Mouse (Mus musculus) intestine, embryonic 15.5 days (tissue): ENCODE measurements around the gene Isca1. TPM values are rescaled to one million over a fixed set of nuclear protein-coding genes. Genes with fewer than 3 reads are reported as not detected.
A peak's percentile ranks its signal among the peaks of the same experiment; 100 is the strongest.
"Not testable (repeated sequence)": the region's sequence is repeated elsewhere in the genome, so short reads cannot be mapped to it uniquely, and the experiment has no call there.

Experiments used
- ATAC-seq: fragments of 200-750 bp; cut with Nextera tagmentation; 2 replicates; pipeline ENCODE4 v1.8.0; 2017; ENCODE audit warnings: moderate TSS enrichment, moderate library complexity
- H3K27ac ChIP-seq: fragments of 300-500 bp; sonication (generic); 2 replicates; pipeline ENCODE4 v1.5.1; 2015; ENCODE audit warnings: mild to moderate bottlenecking, inconsistent platforms
- H3K27me3 ChIP-seq: fragments of 300-500 bp; sonication (generic); replicated peaks from 2 replicates; pipeline ENCODE4 v1.6.1; 2015; ENCODE audit warnings: inconsistent platforms
- H3K36me3 ChIP-seq: fragments of 300-500 bp; sonication (generic); 2 replicates; pipeline ENCODE4 v1.6.1; 2015; ENCODE audit warnings: inconsistent platforms
- H3K4me1 ChIP-seq: fragments of 300-500 bp; sonication (generic); replicated peaks from 2 replicates; pipeline ENCODE4 v1.6.1; 2015; ENCODE audit warnings: inconsistent platforms
- H3K4me2 ChIP-seq: fragments of 300-500 bp; sonication (generic); replicated peaks from 2 replicates; pipeline ENCODE4 v1.6.1; 2015; ENCODE audit warnings: mild to moderate bottlenecking, inconsistent platforms
- H3K4me3 ChIP-seq: fragments of 300-500 bp; sonication (generic); replicated peaks from 2 replicates; pipeline ENCODE4 v1.5.1; 2015; ENCODE audit warnings: inconsistent platforms
- H3K9ac ChIP-seq: fragments of 300-500 bp; sonication (generic); 2 replicates; pipeline ENCODE4 v1.6.1; 2015; ENCODE audit warnings: inconsistent platforms
- H3K9me3 ChIP-seq: fragments of 300-500 bp; sonication (generic); 2 replicates; pipeline ENCODE4 v1.6.1; 2016; ENCODE audit warnings: inconsistent platforms
- WGBS: fragments of 180-500 bp; shearing (Covaris S2); methylation state at CpG from one replicate; pipeline ENCODE4 v1.1.7; 2015; 5-methylcytosine and 5-hydroxymethylcytosine counted together
- polyA plus RNA-seq: library from polyadenylated mRNA; unstranded; fragments of >200 nt; fragmentation: Nextera tagmentation; extraction: Ambion mirVana; gene quantifications from 2 replicates; pipeline ENCODE4 v1.2.1, GENCODE M21; 2015

Gene Isca1
- polyA plus RNA-seq, 1 experiment from 2014 or later = 117 TPM

DNA sequence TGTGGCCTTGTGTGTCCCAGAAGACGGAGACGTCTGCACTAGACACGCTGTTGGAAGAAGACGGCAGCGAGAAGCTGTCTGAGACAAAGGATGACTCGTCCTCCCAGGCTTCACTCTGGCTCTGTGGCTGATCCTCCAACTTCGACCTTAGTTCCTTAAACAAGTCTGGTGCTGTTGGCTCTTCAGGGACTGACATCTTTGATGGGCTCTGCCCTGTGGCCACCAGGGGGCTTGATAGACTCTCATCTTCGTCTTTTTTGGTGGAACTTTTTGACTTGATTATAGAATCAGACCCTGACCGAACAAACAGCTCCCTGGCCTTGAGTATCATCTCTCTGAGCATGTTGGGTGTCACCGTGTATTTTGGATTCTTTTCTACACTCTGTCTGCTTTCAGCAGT, 27.9 kb downstream of the Isca1 start:
- no peak for ATAC-seq
- no peak overlapping the region for H3K27ac ChIP-seq
- H3K27me3 ChIP-seq = no peaks in the 10 kb centered on the region
- no peaks in the 10 kb centered on the region for H3K36me3 ChIP-seq
- H3K4me1 ChIP-seq = no peaks in the 10 kb centered on the region
- WGBS = 71% methylated on average over 10 of the region's 10 CpGs
- H3K4me2 ChIP-seq = no peak overlapping the region
- no peak overlapping the region for H3K4me3 ChIP-seq
- no peak overlapping the region for H3K9ac ChIP-seq
- no peaks in the 10 kb centered on the region for H3K9me3 ChIP-seq

GRCm38 (mm10) chr13:59741096-59741495, 28.5 kb downstream of the Isca1 start:
- Histone ChIP-seq H3K9me3 (no peaks in the 10 kb centered on the region), H3K36me3 (no peaks in the 10 kb centered on the region), H3K9ac (no peak overlapping the region), H3K27me3 (no peaks in the 10 kb centered on the region), H3K4me3 (no peak overlapping the region), H3K27ac (no peak overlapping the region), H3K4me1 (no peaks in the 10 kb centered on the region), H3K4me2 (no peak overlapping the region)
- ATAC-seq = no peak
- WGBS = 85% methylated on average over 11 of the region's 11 CpGs

DNA sequence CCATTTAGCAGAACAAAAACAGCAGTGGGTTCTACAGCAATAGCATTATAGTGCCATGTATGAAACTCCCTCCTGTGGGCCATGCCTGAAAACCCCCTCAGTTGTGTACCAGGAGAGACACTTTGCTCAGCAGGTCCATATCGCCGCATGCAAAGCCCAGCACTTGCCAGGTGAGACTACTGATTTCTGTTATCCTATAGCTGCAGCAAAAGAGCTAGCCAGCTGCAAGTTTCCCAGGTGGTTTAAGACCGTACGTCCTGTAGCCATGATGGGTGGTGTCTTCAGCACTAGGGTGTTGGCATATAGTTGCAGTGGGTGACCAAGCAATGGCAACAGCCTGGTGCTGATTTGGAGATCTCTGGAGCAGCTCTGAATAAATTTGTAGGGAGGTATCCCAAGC, 30.2 kb downstream of the Isca1 start:
- Histone ChIP-seq H3K27me3 (no peaks in the 10 kb centered on the region), H3K9ac (no peak overlapping the region), H3K4me1 (no peaks in the 10 kb centered on the region), H3K27ac (no peak overlapping the region), H3K4me2 (no peak overlapping the region), H3K36me3 (no peaks in the 10 kb centered on the region), H3K9me3 (no peaks in the 10 kb centered on the region), H3K4me3 (no peak overlapping the region)
- WGBS = 87% methylated on average over 4 of the region's 4 CpGs
- no peak for ATAC-seq

- no peak overlapping the region for H3K9ac ChIP-seq
- H3K27ac ChIP-seq = no peak overlapping the region
- H3K27me3 ChIP-seq = no peaks in the 10 kb centered on the region
- 78% methylated on average over 2 of the region's 2 CpGs for WGBS
- H3K4me3 ChIP-seq = no peak overlapping the region
- H3K4me1 ChIP-seq = no peaks in the 10 kb centered on the region
- ATAC-seq = no peak
- no peaks in the 10 kb centered on the region for H3K9me3 ChIP-seq
- H3K4me2 ChIP-seq = no peak overlapping the region
- H3K36me3 ChIP-seq = no peaks in the 10 kb centered on the region
Measured at GRCm38 (mm10) chr13:59738455-59738854, 31.2 kb downstream of the Isca1 start.

DNA sequence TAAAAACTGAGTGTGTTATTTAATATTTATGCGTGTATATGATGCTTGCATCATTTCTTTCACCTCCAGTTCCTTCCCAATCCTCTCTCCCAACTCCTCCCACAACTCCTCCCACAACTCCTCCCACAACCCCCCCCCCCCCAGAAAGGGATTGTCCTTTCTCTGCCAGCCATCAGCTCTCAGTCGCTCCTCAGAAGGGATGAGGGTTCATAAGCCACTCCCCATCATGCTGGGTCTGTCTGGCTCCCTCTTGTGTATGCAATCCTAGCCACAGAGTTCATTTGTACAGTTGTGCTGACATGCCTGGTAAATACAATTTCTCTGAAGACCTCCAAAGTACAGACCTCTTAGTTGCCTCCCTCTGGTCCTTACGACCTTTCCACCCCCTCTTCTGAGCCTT, 34.4 kb downstream of the Isca1 start:
- H3K9me3 ChIP-seq = no peaks in the 10 kb centered on the region
- ATAC-seq = peak; percentile 65
- no peaks in the 10 kb centered on the region for H3K36me3 ChIP-seq
- WGBS = 22% methylated on average over 3 of the region's 3 CpGs
- H3K27me3 ChIP-seq = 0 out of 2 replicates have a peak, but pooled peaks cover 3% of the 10 kb centered on the region
- H3K27ac ChIP-seq = no peak overlapping the region
- no peak overlapping the region for H3K4me3 ChIP-seq
- no peak overlapping the region for H3K9ac ChIP-seq
- no peaks in the 10 kb centered on the region for H3K4me1 ChIP-seq
- H3K4me2 ChIP-seq = no peak overlapping the region

- H3K9ac ChIP-seq, H3K4me1 ChIP-seq, H3K9me3 ChIP-seq, H3K27me3 ChIP-seq, H3K36me3 ChIP-seq, H3K27ac ChIP-seq, H3K4me3 ChIP-seq: not testable (repeated sequence)
- WGBS = 28% methylated on average over 6 of the region's 6 CpGs
- ATAC-seq = peak; percentile 41
- H3K4me2 ChIP-seq = 0 out of 2 replicates have a peak overlapping the region, but pooled peaks have one; percentile 6
Measured at GRCm38 (mm10) chr13:59734347-59734746, 35.3 kb downstream of the Isca1 start.

GRCm38 (mm10) chr13:59733936-59734335, 35.7 kb downstream of the Isca1 start:
- H3K27me3 ChIP-seq = 0 out of 2 replicates have a peak, but pooled peaks cover 3% of the 10 kb centered on the region
- no peaks in the 10 kb centered on the region for H3K36me3 ChIP-seq
- no peak overlapping the region for H3K9ac ChIP-seq
- no peak overlapping the region for H3K4me3 ChIP-seq
- whole genome bisulfite sequencing = 76% methylated on average over 4 of the region's 4 CpGs
- no peak overlapping the region for H3K4me2 ChIP-seq
- ATAC-seq = peak; percentile 39; the same call in 1 of the 2 replicates
- no peaks in the 10 kb centered on the region for H3K4me1 ChIP-seq
- H3K9me3 ChIP-seq = no peaks in the 10 kb centered on the region
- H3K27ac ChIP-seq = no peak overlapping the region

GRCm38 (mm10) chr13:59731652-59732051, 38.0 kb downstream of the Isca1 start, which contains the start of gene Spata31d1d:
Gene Spata31d1d, minus strand, starts transcription at chr13:59731752.
- H3K27ac ChIP-seq = no peak within 1 kb of the TSS
- H3K9ac ChIP-seq = no peak within 1 kb of the TSS
- WGBS = 36% methylated on average over 7 of the region's 7 CpGs
- H3K36me3 ChIP-seq = no peaks in the 10 kb centered on the region
- no peak within 1 kb of the TSS for H3K4me2 ChIP-seq
- no peaks in the 10 kb centered on the region for H3K9me3 ChIP-seq
- H3K27me3 ChIP-seq = 0 out of 2 replicates have a peak, but pooled peaks cover 3% of the 10 kb centered on the region
- no peak for ATAC-seq
- no peak within 1 kb of the TSS for H3K4me3 ChIP-seq
- peaks cover 3% of the 10 kb centered on the region; the same call in 1 of the 2 replicates for H3K4me1 ChIP-seq

GRCm38 (mm10) chr13:59728378-59729093, 41.1 kb downstream of the Isca1 start:
- H3K4me1 ChIP-seq = peaks cover 3% of the 10 kb centered on the region; the same call in 1 of the 2 replicates
- H3K4me3 ChIP-seq = no peak overlapping the region
- WGBS = 24% methylated on average over 7 of the region's 7 CpGs
- no peak overlapping the region for H3K27ac ChIP-seq
- 0 out of 2 replicates have a peak, but pooled peaks cover 3% of the 10 kb centered on the region for H3K27me3 ChIP-seq
- H3K36me3 ChIP-seq = no peaks in the 10 kb centered on the region
- no peak overlapping the region; the same call in 1 of the 2 replicates for H3K9ac ChIP-seq
- H3K9me3 ChIP-seq = no peaks in the 10 kb centered on the region
- 0 out of 2 replicates have a peak overlapping the region, but pooled peaks have one; percentile 11 for H3K4me2 ChIP-seq
- ATAC-seq = peak; percentile 92

DNA sequence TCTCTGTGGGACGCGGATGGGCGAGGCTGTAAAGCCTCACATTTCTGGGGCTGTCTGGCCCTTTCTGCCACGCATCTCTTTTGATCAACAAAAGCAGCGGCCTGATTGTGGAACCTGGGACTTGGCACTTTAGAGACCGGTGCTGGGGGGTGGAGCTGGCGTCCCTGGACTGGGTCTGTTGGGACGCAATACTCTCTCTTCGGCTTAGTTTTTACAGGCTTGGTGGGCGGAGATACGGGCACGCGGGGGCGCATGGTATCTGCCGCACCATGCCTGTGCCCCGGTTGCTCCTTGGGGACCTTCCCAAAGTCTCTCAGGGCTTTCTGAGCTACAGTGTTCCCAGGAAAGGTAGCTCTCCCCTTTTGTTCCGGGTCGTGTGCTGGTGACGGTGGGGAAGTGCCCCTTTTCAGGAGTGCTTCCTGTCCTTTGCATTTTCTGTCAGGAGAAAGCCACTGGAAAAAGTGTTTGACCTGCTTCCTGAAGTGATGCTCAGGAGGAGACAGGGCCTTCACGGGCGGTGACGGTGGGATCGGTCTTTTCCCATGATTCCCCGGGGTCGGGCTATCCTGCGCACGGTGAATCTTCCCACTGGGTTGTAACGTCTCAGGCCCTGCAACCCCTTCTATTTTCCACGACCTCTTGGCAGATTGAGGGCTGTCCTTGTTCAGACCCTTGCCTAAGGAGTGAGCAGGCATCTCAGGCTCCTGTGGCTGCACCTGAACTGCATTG, 43.3 kb downstream of the Isca1 start:
- Histone ChIP-seq H3K9ac (no peak overlapping the region), H3K27me3 (0 out of 2 replicates have a peak, but pooled peaks cover 3% of the 10 kb centered on the region), H3K27ac (no peak overlapping the region), H3K4me2 (peak overlapping the region; percentile 37), H3K9me3 (no peaks in the 10 kb centered on the region), H3K4me3 (no peak overlapping the region), H3K36me3 (no peaks in the 10 kb centered on the region), H3K4me1 (peaks cover 3% of the 10 kb centered on the region; the same call in 1 of the 2 replicates)
- no peak for ATAC-seq
- 26% methylated on average over 29 of the region's 29 CpGs for WGBS

DNA sequence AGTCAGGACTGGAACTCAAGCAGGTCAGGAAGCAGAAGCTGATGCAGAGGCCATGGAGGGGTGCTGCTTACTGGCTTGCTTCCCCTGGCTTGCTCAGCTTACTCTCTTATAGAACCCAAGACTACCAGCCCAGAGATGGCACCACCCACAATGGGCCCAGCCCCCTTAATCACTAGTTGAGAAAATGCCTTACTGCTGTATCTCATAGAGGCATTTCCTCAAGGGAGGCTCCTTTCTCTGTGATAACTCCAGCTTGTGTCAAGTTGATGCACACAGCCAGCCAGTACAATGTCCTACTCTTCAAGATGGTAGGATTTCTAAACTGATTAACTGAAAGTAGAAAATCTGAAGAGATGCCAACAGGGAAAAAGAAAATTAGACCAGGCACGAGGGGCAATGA, 47.5 kb downstream of the Isca1 start:
- H3K9ac ChIP-seq, H3K4me2 ChIP-seq, ATAC-seq, H3K4me1 ChIP-seq, H3K27me3 ChIP-seq, H3K27ac ChIP-seq, H3K36me3 ChIP-seq, H3K9me3 ChIP-seq, H3K4me3 ChIP-seq: not testable (repeated sequence)
- WGBS = 89% methylated on average over 1 of the region's 1 CpGs

- no peak for ATAC-seq
- H3K27ac ChIP-seq = no peak overlapping the region
- no peaks in the 10 kb centered on the region for H3K4me1 ChIP-seq
- H3K36me3 ChIP-seq = no peaks in the 10 kb centered on the region
- H3K9ac ChIP-seq = no peak overlapping the region
- no peaks in the 10 kb centered on the region for H3K9me3 ChIP-seq
- 90% methylated on average over 1 of the region's 1 CpGs for WGBS
- no peaks in the 10 kb centered on the region for H3K27me3 ChIP-seq
- no peak overlapping the region for H3K4me3 ChIP-seq
- H3K4me2 ChIP-seq = no peak overlapping the region
Measured at GRCm38 (mm10) chr13:59719475-59719874, 50.1 kb downstream of the Isca1 start.
